Mouse (Mus musculus): ENCODE measurements at regions not wholly inside any gene's neighbourhood (a gene's known extent, or its start where the extent isn't known, plus 50 kb on each side); places are given as distances from the start of the nearest gene placed in this dataset.
A peak's percentile ranks its signal among the peaks of the same experiment; 100 is the strongest.

- peak overlapping the region; percentile 38 for H3K9ac ChIP-seq (ENCODE audit: low read depth, low read length)
- ATAC-seq: peak; percentile 78
- under 1% methylated on average over 79 of the region's 100 CpGs for WGBS
- no peaks in the 10 kb centered on the region for H3K9me3 ChIP-seq (ENCODE audit: control insufficient read depth)
- H3K4me3 ChIP-seq (ENCODE audit: low read depth, low read length): peak overlapping the region; percentile 65
- TF ChIP-seq CTCF (IDR thresholded peaks at IDR 0.05; ENCODE audit: low read depth): peak; percentile 37
- no peaks in the 10 kb centered on the region for H3K36me3 ChIP-seq (ENCODE audit: control insufficient read depth, insufficient read depth)
- peak overlapping the region; percentile 100 for H3K4me2 ChIP-seq (replicated peaks; ENCODE audit: low read depth)
- H3K27ac ChIP-seq (ENCODE audit: low read depth, low read length): peak overlapping the region; percentile 21; the same call in 1 of the 2 replicates
- peaks cover 47% of the 10 kb centered on the region for H3K27me3 ChIP-seq (replicated peaks; ENCODE audit: control insufficient read depth, insufficient read depth, low read length)
- peaks cover 9% of the 10 kb centered on the region; the same call in 1 of the 2 replicates for H3K4me1 ChIP-seq (replicated peaks; ENCODE audit: control insufficient read depth, insufficient read depth, low read length)
Observed at GRCm38 (mm10) chr6:31216206-31217059, 182.1 kb upstream of the Mkln1 start.

DNA sequence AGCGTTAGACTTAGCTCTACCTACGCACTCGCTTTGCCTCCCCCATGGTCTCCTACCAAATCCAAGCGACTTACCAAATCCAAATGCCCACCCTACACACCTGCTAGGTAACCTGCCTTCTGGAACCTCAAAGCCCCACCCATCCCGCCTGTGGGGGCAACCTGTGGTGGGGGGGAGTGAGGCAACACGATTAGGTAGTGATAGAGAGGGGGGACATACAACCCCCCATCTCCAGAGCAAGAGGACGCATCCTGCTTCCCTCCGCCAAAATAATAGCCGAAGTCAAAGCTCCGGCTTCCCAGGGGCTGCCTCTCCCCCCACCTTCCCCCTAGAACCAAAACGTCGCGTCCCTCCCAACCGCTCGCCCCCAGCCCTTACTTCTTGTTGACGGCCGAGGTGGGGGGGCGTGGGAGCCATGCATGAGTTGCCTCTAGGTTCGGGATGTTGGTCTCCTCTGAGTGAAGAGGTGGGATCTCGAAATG is 181.4 kb upstream of the Mkln1 start:
- Histone ChIP-seq H3K4me2 (replicated peaks; ENCODE audit: low read depth) (peak overlapping the region; percentile 100), H3K4me3 (ENCODE audit: low read depth, low read length) (peak overlapping the region; percentile 65), H3K9me3 (ENCODE audit: control insufficient read depth) (no peaks in the 10 kb centered on the region), H3K27ac (ENCODE audit: low read depth, low read length) (peak overlapping the region; percentile 11; the same call in 1 of the 2 replicates), H3K27me3 (replicated peaks; ENCODE audit: control insufficient read depth, insufficient read depth, low read length) (peaks cover 47% of the 10 kb centered on the region), H3K36me3 (ENCODE audit: control insufficient read depth, insufficient read depth) (no peaks in the 10 kb centered on the region), H3K9ac (ENCODE audit: low read depth, low read length) (peak overlapping the region; percentile 38; the same call in 1 of the 2 replicates), H3K4me1 (replicated peaks; ENCODE audit: control insufficient read depth, insufficient read depth, low read length) (peaks cover 9% of the 10 kb centered on the region; the same call in 1 of the 2 replicates)
- 0 out of 2 replicates have a peak, but pooled peaks have one; percentile 8 for ATAC-seq
- under 1% methylated on average over 20 of the region's 20 CpGs for WGBS
- TF ChIP-seq CTCF (IDR thresholded peaks at IDR 0.05; ENCODE audit: low read depth): no peak

- Histone ChIP-seq H3K36me3 (ENCODE audit: control insufficient read depth, insufficient read depth) (no peaks in the 10 kb centered on the region), H3K4me2 (replicated peaks; ENCODE audit: low read depth) (peak overlapping the region; percentile 100), H3K9ac (ENCODE audit: low read depth, low read length) (0 out of 2 replicates have a peak overlapping the region, but pooled peaks have one; percentile 19), H3K27ac (ENCODE audit: low read depth, low read length) (peak overlapping the region; percentile 36; the same call in 1 of the 2 replicates), H3K9me3 (ENCODE audit: control insufficient read depth) (no peaks in the 10 kb centered on the region), H3K4me3 (ENCODE audit: low read depth, low read length) (peak overlapping the region; percentile 65), H3K27me3 (replicated peaks; ENCODE audit: control insufficient read depth, insufficient read depth, low read length) (peaks cover 49% of the 10 kb centered on the region), H3K4me1 (replicated peaks; ENCODE audit: control insufficient read depth, insufficient read depth, low read length) (peaks cover 9% of the 10 kb centered on the region; the same call in 1 of the 2 replicates)
- WGBS: under 1% methylated on average over 25 of the region's 25 CpGs
- no peak for TF ChIP-seq CTCF (IDR thresholded peaks at IDR 0.05; ENCODE audit: low read depth)
- ATAC-seq: no peak
Observed at GRCm38 (mm10) chr6:31217641-31218138, 180.8 kb upstream of the Mkln1 start.

DNA sequence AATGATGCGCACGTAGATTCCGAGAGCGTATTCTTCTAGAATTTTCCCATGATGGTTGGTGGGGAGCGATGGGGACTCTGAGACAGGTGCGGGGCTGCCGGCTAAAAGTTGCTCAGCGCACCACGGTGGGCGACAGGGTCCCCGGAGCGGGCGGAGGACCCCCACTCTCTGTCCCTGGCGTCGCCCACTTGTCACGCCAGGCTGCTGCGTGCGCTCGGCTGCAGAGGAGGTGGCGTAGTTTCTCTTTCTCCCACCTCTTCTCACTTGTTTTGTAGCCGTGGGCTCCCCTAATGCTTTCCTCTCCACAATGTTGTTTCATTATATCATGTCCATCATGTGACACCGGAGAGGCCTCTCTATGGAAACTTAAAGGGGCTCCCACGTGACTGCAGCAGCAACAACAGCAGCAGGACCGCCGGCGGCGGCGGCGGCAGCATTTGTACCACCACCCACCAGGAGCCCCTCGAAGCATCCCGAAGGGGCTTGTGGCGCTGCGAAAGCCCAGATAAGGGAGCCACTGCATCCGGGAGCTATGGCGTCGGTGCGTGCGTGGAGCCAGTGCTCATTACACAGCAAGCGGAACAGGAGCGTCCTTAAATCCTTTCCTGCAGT is 180.3 kb upstream of the Mkln1 start:
- no peak for ATAC-seq
- H3K27me3 ChIP-seq (replicated peaks; ENCODE audit: control insufficient read depth, insufficient read depth, low read length): peaks cover 51% of the 10 kb centered on the region
- under 1% methylated on average over 40 of the region's 40 CpGs for WGBS
- 0 out of 2 replicates have a peak overlapping the region, but pooled peaks have one; percentile 19 for H3K9ac ChIP-seq (ENCODE audit: low read depth, low read length)
- H3K9me3 ChIP-seq (ENCODE audit: control insufficient read depth): no peaks in the 10 kb centered on the region
- H3K4me2 ChIP-seq (replicated peaks; ENCODE audit: low read depth): peak overlapping the region; percentile 100
- peaks cover 9% of the 10 kb centered on the region; the same call in 1 of the 2 replicates for H3K4me1 ChIP-seq (replicated peaks; ENCODE audit: control insufficient read depth, insufficient read depth, low read length)
- no peaks in the 10 kb centered on the region for H3K36me3 ChIP-seq (ENCODE audit: control insufficient read depth, insufficient read depth)
- H3K27ac ChIP-seq (ENCODE audit: low read depth, low read length): peak overlapping the region; percentile 36; the same call in 1 of the 2 replicates
- TF ChIP-seq CTCF (IDR thresholded peaks at IDR 0.05; ENCODE audit: low read depth): no peak
- H3K4me3 ChIP-seq (ENCODE audit: low read depth, low read length): peak overlapping the region; percentile 65

- no peak for ATAC-seq
- H3K9me3 ChIP-seq (ENCODE audit: control insufficient read depth): no peaks in the 10 kb centered on the region
- peaks cover 51% of the 10 kb centered on the region for H3K27me3 ChIP-seq (replicated peaks; ENCODE audit: control insufficient read depth, insufficient read depth, low read length)
- no peak overlapping the region for H3K27ac ChIP-seq (ENCODE audit: low read depth, low read length)
- peak overlapping the region; percentile 65 for H3K4me3 ChIP-seq (ENCODE audit: low read depth, low read length)
- 42% methylated on average over 8 of the region's 8 CpGs for WGBS
- no peaks in the 10 kb centered on the region for H3K36me3 ChIP-seq (ENCODE audit: control insufficient read depth, insufficient read depth)
- peak overlapping the region; percentile 100 for H3K4me2 ChIP-seq (replicated peaks; ENCODE audit: low read depth)
- peaks cover 9% of the 10 kb centered on the region; the same call in 1 of the 2 replicates for H3K4me1 ChIP-seq (replicated peaks; ENCODE audit: control insufficient read depth, insufficient read depth, low read length)
- H3K9ac ChIP-seq (ENCODE audit: low read depth, low read length): no peak overlapping the region
- TF ChIP-seq CTCF (IDR thresholded peaks at IDR 0.05; ENCODE audit: low read depth): no peak
Observed at GRCm38 (mm10) chr6:31218880-31219279, 179.7 kb upstream of the Mkln1 start.

- Histone ChIP-seq H3K4me3 (ENCODE audit: low read depth, low read length) (peak overlapping the region; percentile 27), H3K9me3 (ENCODE audit: control insufficient read depth) (no peaks in the 10 kb centered on the region), H3K9ac (ENCODE audit: low read depth, low read length) (no peak overlapping the region), H3K4me2 (replicated peaks; ENCODE audit: low read depth) (peak overlapping the region; percentile 63), H3K36me3 (ENCODE audit: control insufficient read depth, insufficient read depth) (no peaks in the 10 kb centered on the region), H3K27me3 (replicated peaks; ENCODE audit: control insufficient read depth, insufficient read depth, low read length) (peaks cover 51% of the 10 kb centered on the region), H3K4me1 (replicated peaks; ENCODE audit: control insufficient read depth, insufficient read depth, low read length) (peaks cover 9% of the 10 kb centered on the region; the same call in 1 of the 2 replicates), H3K27ac (ENCODE audit: low read depth, low read length) (no peak overlapping the region)
- no peak for ATAC-seq
- TF ChIP-seq CTCF (IDR thresholded peaks at IDR 0.05; ENCODE audit: low read depth): no peak
- 44% methylated on average over 3 of the region's 3 CpGs for WGBS
Observed at GRCm38 (mm10) chr6:31219736-31220135, 178.8 kb upstream of the Mkln1 start.
